Mouse (Mus musculus) kidney, adult 2 months (tissue): ENCODE data around the gene Malrd1. TPM values are rescaled to one million over a fixed set of nuclear protein-coding genes. Genes with fewer than 3 reads are reported as not detected.
"Not testable (repeated sequence)": the region's sequence is repeated elsewhere in the genome, so short reads cannot be mapped to it uniquely, and the experiment has no call there.

Experiments
- DNase-seq: peaks from one replicate; pipeline ENCODE4 v3.0.0; 2021
- H3K27ac ChIP-seq: fragments of 200-500 bp; 2 replicates; pipeline ENCODE4 v1.5.1; 2012; ENCODE audit warnings: low read depth, low read length, control low read depth, inconsistent platforms; ENCODE audit not compliant: insufficient read depth
- H3K27me3 ChIP-seq: fragments of 200-500 bp; replicated peaks from 2 replicates; pipeline ENCODE4 v1.6.1; 2012; ENCODE audit warnings: mild to moderate bottlenecking, moderate library complexity, low read length, inconsistent platforms; ENCODE audit not compliant: control insufficient read depth, insufficient read depth
- H3K36me3 ChIP-seq: fragments of 200-500 bp; 2 replicates; pipeline ENCODE4 v1.6.1; 2012; ENCODE audit warnings: mild to moderate bottlenecking, moderate library complexity, low read length, inconsistent platforms; ENCODE audit not compliant: control insufficient read depth, insufficient read depth
- H3K4me1 ChIP-seq: fragments of 200-500 bp; 2 replicates; pipeline ENCODE4 v1.6.1; 2011; ENCODE audit warnings: low read length; ENCODE audit not compliant: control insufficient read depth, insufficient read depth
- H3K4me3 ChIP-seq: fragments of 200-500 bp; 2 replicates; pipeline ENCODE4 v1.5.1; 2011; ENCODE audit warnings: mild to moderate bottlenecking, low read depth, low read length, control low read depth; ENCODE audit not compliant: insufficient read depth
- CTCF ChIP-seq: fragments of 200-500 bp; conservative IDR thresholded peaks from 2 replicates; pipeline ENCODE4 v1.5.1; 2011; ENCODE audit warnings: low read depth, mild to moderate bottlenecking, control low read depth, low read length, moderate library complexity, mixed read lengths; ENCODE audit not compliant: insufficient read depth, insufficient read length
- POLR2A ChIP-seq: fragments of 200-500 bp; IDR thresholded peaks from one replicate; pipeline ENCODE4 v1.6.1; 2011; ENCODE audit warnings: low read depth, low read length, control low read depth
- WGBS: fragments of 180-500 bp; shearing (Covaris S2); methylation state at CpG from one replicate; pipeline ENCODE4 v1.1.7; 2018; 5-methylcytosine and 5-hydroxymethylcytosine counted together
- polyA plus RNA-seq: library from polyadenylated mRNA; depleted of rRNA; stranded (reverse); fragments of >200 nt; gene quantifications from 2 replicates; pipeline ENCODE4 v1.2.3, GENCODE M21; 2012

Gene Malrd1
- polyA plus RNA-seq, 1 experiment, result 1.4 TPM

- H3K36me3 ChIP-seq, result no peaks in the 10 kb centered on the region
- no peaks in the 10 kb centered on the region for H3K4me1 ChIP-seq
- H3K27me3 ChIP-seq, result no peaks in the 10 kb centered on the region
- H3K4me3 ChIP-seq, result no peak overlapping the region
- no peak overlapping the region for H3K27ac ChIP-seq
- no peak for DNase-seq
- TF ChIP-seq CTCF (no peak), POLR2A (no peak)
- 46% methylated on average over 3 of the region's 3 CpGs for WGBS
Measured at GRCm38 (mm10) chr2:15925432-15925831, 399.2 kb downstream of the Malrd1 start.

GRCm38 (mm10) chr2:15926041-15926440, 399.8 kb downstream of the Malrd1 start:
- WGBS, result 54% methylated on average over 1 of the region's 1 CpGs
- no peak for TF ChIP-seq POLR2A

GRCm38 (mm10) chr2:15931479-15931878, 405.2 kb downstream of the Malrd1 start:
- no peaks in the 10 kb centered on the region; the same call in 1 of the 2 replicates for H3K4me1 ChIP-seq
- no peaks in the 10 kb centered on the region for H3K36me3 ChIP-seq
- TF ChIP-seq CTCF (no peak), POLR2A (no peak)
- no peak overlapping the region for H3K27ac ChIP-seq
- 86% methylated on average over 1 of the region's 1 CpGs for WGBS
- H3K27me3 ChIP-seq, result no peaks in the 10 kb centered on the region
- no peak for DNase-seq
- no peak overlapping the region for H3K4me3 ChIP-seq

More at GRCm38 (mm10) chr2:15926041-15926440, 399.8 kb downstream of the Malrd1 start:
- no peaks in the 10 kb centered on the region for H3K27me3 ChIP-seq
- H3K4me3 ChIP-seq, result no peak overlapping the region
- no peaks in the 10 kb centered on the region for H3K36me3 ChIP-seq
- H3K4me1 ChIP-seq, result no peaks in the 10 kb centered on the region
- DNase-seq, result no peak
- H3K27ac ChIP-seq, result no peak overlapping the region

DNA sequence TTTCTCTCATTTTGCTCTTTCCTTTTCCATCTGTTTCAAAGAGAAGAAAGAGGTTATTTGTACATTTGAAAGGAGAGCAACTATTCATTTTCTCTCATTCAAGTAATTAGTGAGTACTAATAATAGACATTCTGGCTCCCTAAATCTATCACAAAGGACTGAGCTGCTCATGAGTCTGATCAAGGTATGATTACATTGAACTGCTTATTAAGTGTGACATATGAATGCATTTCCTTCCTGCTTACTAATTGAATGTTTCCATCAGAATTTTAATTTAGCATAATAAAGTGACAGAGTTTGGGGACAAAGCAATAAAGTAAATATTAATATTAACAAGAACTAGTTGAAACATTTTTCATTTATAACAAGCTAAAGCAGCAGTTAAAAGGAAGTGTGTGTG, 405.6 kb downstream of the Malrd1 start:
- H3K36me3 ChIP-seq, result no peaks in the 10 kb centered on the region
- no peaks in the 10 kb centered on the region for H3K27me3 ChIP-seq
- H3K27ac ChIP-seq, result no peak overlapping the region
- H3K4me1 ChIP-seq, result no peaks in the 10 kb centered on the region; the same call in 1 of the 2 replicates
- H3K4me3 ChIP-seq, result no peak overlapping the region
- no peak for DNase-seq
- TF ChIP-seq POLR2A (no peak), CTCF (no peak)

DNA sequence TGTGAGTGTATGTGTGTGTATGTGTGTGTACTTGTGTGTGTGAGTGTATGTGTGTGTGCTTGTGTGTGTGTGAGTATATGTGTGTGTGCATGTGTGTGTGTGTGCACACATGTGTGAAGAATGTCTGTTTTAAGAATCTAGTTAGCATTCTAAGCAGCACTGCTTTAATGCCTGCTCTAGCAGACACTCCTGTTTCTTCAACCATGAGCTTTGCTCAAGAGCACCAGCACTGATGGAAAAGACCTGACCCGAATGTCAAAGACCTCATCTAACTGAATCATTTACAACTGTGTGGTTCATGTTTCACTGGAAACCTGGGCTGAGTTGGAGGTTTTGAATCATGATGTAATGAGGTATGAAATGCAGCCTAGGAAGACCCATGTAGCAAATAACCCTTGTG, 406.1 kb downstream of the Malrd1 start:
- TF ChIP-seq POLR2A (no peak), CTCF (no peak)
- Histone ChIP-seq H3K4me3 (no peak overlapping the region), H3K36me3 (no peaks in the 10 kb centered on the region), H3K27me3 (no peaks in the 10 kb centered on the region), H3K27ac (no peak overlapping the region), H3K4me1 (no peaks in the 10 kb centered on the region; the same call in 1 of the 2 replicates)
- WGBS, result 28% methylated on average over 1 of the region's 1 CpGs
- DNase-seq, result peak; percentile 23

DNA sequence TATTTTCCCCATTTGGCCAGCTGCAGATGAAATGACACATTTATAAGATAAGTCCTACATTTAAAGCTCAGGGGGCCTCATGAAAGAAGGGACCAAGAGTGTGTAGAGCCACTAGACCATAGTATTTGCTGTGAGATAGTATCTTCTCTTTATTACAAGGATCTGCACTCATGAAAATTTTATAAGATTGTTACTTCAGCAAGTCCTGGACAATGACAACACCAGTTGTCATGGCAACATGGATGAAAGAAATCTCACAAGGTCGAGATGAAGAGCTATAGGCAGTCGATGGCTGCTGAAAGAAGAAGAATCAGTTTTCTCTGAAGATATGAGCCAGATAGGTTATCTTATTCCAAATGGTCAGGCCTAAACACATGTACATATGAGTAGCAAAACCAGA, 476.6 kb downstream of the Malrd1 start:
- H3K4me3 ChIP-seq, result no peak overlapping the region
- no peaks in the 10 kb centered on the region for H3K4me1 ChIP-seq
- no peaks in the 10 kb centered on the region for H3K27me3 ChIP-seq
- no peak overlapping the region for H3K27ac ChIP-seq
- DNase-seq, result no peak
- no peak for TF ChIP-seq POLR2A
- WGBS, result 54% methylated on average over 2 of the region's 2 CpGs
- H3K36me3 ChIP-seq, result no peaks in the 10 kb centered on the region

DNA sequence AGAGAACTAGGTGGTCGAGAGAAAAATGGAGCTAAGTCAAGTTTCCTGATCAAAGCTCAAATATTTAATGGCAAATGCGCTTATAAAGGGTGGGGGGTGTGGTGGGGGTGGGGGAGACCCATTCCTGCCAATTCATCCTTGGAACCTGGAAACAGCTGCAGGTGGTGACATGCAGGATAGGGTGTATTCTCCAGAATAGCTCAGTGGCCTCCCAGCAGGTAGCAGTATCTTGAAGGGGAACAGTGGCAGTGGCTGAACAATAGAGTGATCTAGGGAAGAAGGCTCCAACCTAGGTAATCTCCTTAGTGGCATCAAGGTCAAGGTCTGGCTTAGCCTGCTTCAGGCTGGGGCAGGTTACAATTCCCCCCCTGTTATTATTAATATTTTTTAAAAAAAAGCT, 490.8 kb downstream of the Malrd1 start:
- not testable (repeated sequence) for H3K27me3 ChIP-seq, H3K36me3 ChIP-seq, DNase-seq, H3K27ac ChIP-seq, H3K4me3 ChIP-seq, H3K4me1 ChIP-seq
- 87% methylated on average over 2 of the region's 2 CpGs for WGBS

DNA sequence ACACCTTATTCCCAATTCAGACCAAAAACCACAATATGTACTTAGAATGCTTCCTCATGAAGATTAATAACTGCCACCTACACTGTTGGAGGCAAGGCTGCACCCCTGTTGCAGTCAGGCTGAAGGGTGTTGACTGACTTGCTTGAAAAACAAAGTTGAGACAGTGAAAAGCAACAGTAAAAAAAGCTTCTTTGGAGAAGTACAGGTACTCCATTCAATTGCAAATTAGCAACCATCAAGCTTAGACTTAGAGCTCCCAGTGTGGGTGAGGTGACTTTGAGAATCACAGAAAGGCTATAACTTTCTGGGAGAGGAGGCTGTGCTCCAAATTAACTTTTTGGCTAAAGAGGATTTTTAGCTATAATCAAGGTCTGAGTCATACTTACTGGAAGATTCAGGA, 491.4 kb downstream of the Malrd1 start:
- not testable (repeated sequence) for DNase-seq, H3K27ac ChIP-seq, H3K27me3 ChIP-seq, H3K4me1 ChIP-seq, H3K4me3 ChIP-seq, H3K36me3 ChIP-seq
